Mouse (Mus musculus) limb, embryonic 11.5 days (tissue): ENCODE measurements around the gene Fbxl16. TPM values are rescaled to one million over a fixed set of nuclear protein-coding genes. Genes with fewer than 3 reads are reported as not detected.

Experiments
- ATAC-seq: fragments of 200-750 bp; cut with Nextera tagmentation; 2 replicates; pipeline ENCODE4 v1.8.0; 2017; ENCODE audit warnings: low read depth; ENCODE audit not compliant: insufficient number of reproducible peaks, low FRiP score, low TSS enrichment
- DNase-seq: peaks from one replicate; pipeline ENCODE4 v3.0.0-alpha.2; 2015; ENCODE audit warnings: low spot score
- H3K27ac ChIP-seq: fragments of 300-500 bp; sonication (generic); replicated peaks from 2 replicates; pipeline ENCODE4 v1.5.1; 2014; ENCODE audit warnings: low read depth, mild to moderate bottlenecking, low read length
- H3K27me3 ChIP-seq: fragments of 300-500 bp; sonication (generic); 2 replicates; pipeline ENCODE4 v1.6.1; 2014; ENCODE audit warnings: mild to moderate bottlenecking, low read length, mixed read lengths; ENCODE audit not compliant: control insufficient read depth, insufficient read depth
- H3K36me3 ChIP-seq: fragments of 300-500 bp; sonication (generic); 2 replicates; pipeline ENCODE4 v1.6.1; 2014; ENCODE audit warnings: mild to moderate bottlenecking, low read length, moderate library complexity, mixed read lengths; ENCODE audit not compliant: control insufficient read depth, insufficient read depth
- H3K4me1 ChIP-seq: fragments of 300-500 bp; sonication (generic); 2 replicates; pipeline ENCODE4 v1.6.1; 2014; ENCODE audit warnings: low read length, mixed read lengths; ENCODE audit not compliant: control insufficient read depth, insufficient read depth
- H3K4me2 ChIP-seq: fragments of 300-500 bp; sonication (generic); 2 replicates; pipeline ENCODE4 v1.6.1; 2014; ENCODE audit warnings: low read depth, mild to moderate bottlenecking, moderate library complexity; ENCODE audit not compliant: severe bottlenecking
- H3K4me3 ChIP-seq: fragments of 300-500 bp; sonication (generic); 2 replicates; pipeline ENCODE4 v1.5.1; 2014; ENCODE audit warnings: low read depth, low read length
- H3K9ac ChIP-seq: fragments of 300-500 bp; sonication (generic); 2 replicates; pipeline ENCODE4 v1.6.1; 2014; ENCODE audit warnings: mild to moderate bottlenecking, low read length
- H3K9me3 ChIP-seq: fragments of 300-500 bp; sonication (generic); 2 replicates; pipeline ENCODE4 v1.6.1; 2016; ENCODE audit warnings: low read length; ENCODE audit not compliant: control insufficient read depth
- WGBS: fragments of 180-500 bp; shearing (Covaris S2); extraction: QIAGEN DNeasy Blood & Tissue Kit; methylation state at CpG from one replicate; pipeline ENCODE4 v1.1.7; 2014; 5-methylcytosine and 5-hydroxymethylcytosine counted together
- microRNA-seq: library from miRNA; unstranded; fragments of <30 nt; microRNA quantifications from one replicate; pipeline ENCODE4, GENCODE M21; 2016
- polyA plus RNA-seq: library from polyadenylated mRNA; unstranded; fragments of >200 nt; fragmentation: Nextera tagmentation; extraction: Ambion mirVana; gene quantifications from 2 replicates; pipeline ENCODE4 v1.2.1, GENCODE M21; 2014

Gene Fbxl16
- polyA plus RNA-seq, 1 experiment from 2014 or later = 1.4 TPM

DNA sequence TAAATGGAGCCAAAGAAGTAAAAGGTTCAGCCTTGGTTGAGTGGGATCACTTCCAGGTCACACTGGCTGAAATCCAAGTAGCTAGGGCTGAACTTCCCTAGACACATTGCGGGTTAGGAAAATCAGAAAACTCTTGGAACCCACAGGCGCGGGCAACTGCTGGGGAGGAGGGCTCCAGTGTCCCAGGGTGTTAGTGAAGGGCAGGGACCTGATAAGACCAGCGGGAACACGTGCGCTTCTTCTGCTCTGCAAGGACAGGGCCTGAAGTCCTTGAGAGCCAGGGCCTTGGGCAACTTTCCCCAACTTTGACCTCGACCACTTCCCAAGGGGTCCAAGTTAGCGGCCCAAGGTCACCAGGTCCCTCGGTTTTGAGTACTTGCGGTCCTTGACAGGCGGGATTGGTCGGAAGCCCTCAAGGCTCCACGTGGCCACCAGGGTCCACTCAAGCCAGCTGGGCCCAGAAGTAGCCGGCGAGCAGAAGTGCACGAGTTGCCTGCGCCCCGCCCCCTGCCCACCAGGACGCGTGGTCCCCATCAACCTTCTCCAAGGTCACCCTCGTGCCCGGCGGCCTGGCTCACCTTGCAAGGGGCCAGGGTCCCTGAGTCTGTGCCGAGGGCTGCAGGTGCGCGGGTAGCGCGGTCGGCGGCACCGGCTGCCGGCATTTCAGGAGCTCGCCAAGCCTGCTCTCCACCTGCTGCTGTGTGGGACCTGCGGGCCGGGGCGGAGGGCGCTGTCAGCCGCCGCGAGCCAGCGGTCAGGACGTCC is 59.1 kb downstream of the Fbxl16 start:
- 2% methylated on average over 42 of the region's 42 CpGs for WGBS
- Histone ChIP-seq H3K36me3 (no peaks in the 10 kb centered on the region), H3K9ac (peak overlapping the region; percentile 60), H3K9me3 (no peaks in the 10 kb centered on the region), H3K4me3 (peak overlapping the region; percentile 82), H3K4me1 (peaks cover 6% of the 10 kb centered on the region), H3K27me3 (no peaks in the 10 kb centered on the region), H3K4me2 (peak overlapping the region; percentile 98), H3K27ac (no peak overlapping the region)
- DNase-seq (no peak), ATAC-seq (peak; percentile 45; the same call in 1 of the 2 replicates)

DNA sequence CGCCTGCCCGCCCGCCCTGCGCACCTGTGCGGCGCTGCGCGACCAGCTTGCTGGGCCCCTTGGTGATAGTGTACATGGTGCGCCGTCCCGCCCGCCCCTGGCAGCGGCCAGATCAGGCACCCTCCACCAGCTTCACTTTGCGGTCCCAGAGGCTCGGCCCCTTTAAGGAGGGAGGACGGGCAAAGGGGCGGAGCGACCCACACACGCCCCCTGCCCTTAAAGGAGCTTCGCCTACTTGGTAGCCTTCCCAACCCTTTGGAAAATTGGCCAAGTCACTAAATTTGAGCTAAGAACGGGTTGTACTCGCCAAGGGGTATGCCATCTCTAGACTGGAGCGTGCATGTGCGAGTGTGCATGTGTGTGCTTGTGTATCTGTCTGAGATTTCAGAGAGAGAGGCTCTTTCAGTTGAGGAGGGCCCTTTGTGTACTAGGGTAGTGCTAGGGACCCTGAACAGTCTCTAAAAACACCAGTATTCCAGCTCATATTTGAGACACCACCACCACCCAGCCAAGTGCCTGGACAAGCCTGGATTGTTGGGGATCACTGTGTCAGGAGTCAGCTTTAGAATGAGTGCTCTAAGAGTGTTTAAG is 59.8 kb downstream of the Fbxl16 start, which contains the start of gene Mcrip2:
Gene Mcrip2 (minus strand): TSS at position 164 of the 591 bp plus-strand sequence.
- H3K36me3 ChIP-seq = no peaks in the 10 kb centered on the region
- peaks cover 6% of the 10 kb centered on the region for H3K4me1 ChIP-seq
- peak within 1 kb of the TSS; percentile 65 for H3K27ac ChIP-seq
- WGBS = under 1% methylated on average over 24 of the region's 24 CpGs
- peak; percentile 81 for DNase-seq
- ATAC-seq = peak; percentile 81
- no peaks in the 10 kb centered on the region for H3K9me3 ChIP-seq
- peak within 1 kb of the TSS; percentile 82 for H3K4me3 ChIP-seq
- peak within 1 kb of the TSS; percentile 60 for H3K9ac ChIP-seq
- H3K4me2 ChIP-seq = peak within 1 kb of the TSS; percentile 98
- H3K27me3 ChIP-seq = no peaks in the 10 kb centered on the region

- Histone ChIP-seq H3K4me1 (peaks cover 6% of the 10 kb centered on the region), H3K4me3 (no peak overlapping the region), H3K9ac (no peak overlapping the region), H3K27me3 (no peaks in the 10 kb centered on the region), H3K27ac (no peak overlapping the region), H3K4me2 (no peak overlapping the region), H3K9me3 (no peaks in the 10 kb centered on the region), H3K36me3 (no peaks in the 10 kb centered on the region)
- WGBS = 89% methylated on average over 8 of the region's 8 CpGs
- ATAC-seq = no peak
- no peak for DNase-seq
Measured at GRCm38 (mm10) chr17:25869498-25869897, 60.6 kb downstream of the Fbxl16 start.

DNA sequence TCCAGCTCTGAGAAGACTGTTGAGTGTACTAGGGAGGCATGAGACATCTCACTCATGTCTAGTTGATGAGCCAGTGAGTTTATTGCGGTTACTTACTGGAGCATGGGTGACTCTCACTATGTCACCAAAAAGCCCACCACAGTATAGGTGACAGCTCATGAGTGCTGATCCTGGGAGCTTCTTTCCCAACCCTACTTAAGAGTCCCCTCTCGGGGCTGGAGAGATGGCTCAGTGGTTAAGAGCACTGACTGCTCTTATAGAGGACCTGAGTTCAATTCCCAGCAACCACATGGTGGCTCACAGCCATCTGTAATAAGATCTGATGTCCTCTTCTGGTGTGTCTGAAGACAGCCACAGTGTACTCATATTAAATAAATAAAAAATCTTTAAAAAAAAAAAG is 61.1 kb downstream of the Fbxl16 start:
- ATAC-seq (no peak), DNase-seq (no peak)
- H3K4me2 ChIP-seq = no peak overlapping the region
- H3K36me3 ChIP-seq = no peaks in the 10 kb centered on the region
- no peak overlapping the region for H3K27ac ChIP-seq
- no peaks in the 10 kb centered on the region for H3K9me3 ChIP-seq
- WGBS = 83% methylated on average over 2 of the region's 2 CpGs
- H3K4me1 ChIP-seq = peaks cover 6% of the 10 kb centered on the region
- no peak overlapping the region for H3K4me3 ChIP-seq
- H3K9ac ChIP-seq = no peak overlapping the region
- no peaks in the 10 kb centered on the region for H3K27me3 ChIP-seq

Small RNA genes within 50 kb of the gene (microRNA-seq; reads per million reads assigned to microRNA genes)
- gene Mir3082 (not detected), gene Mir6966 (not detected)

Other genes starting within 250 kb of the Fbxl16 start
- 7.1 and 8.8 TPM in 2 replicates for gene Sox8, start 238.4 kb upstream of the Fbxl16 start, polyA plus RNA-seq
- gene Lmf1, start 230.0 kb upstream of the Fbxl16 start, polyA plus RNA-seq = 22.5 and 23.8 TPM in 2 replicates
- 3.2 and 9.7 TPM in 2 replicates for gene Gng13, start 91.9 kb upstream of the Fbxl16 start, polyA plus RNA-seq
- 29.1 and 31.5 TPM in 2 replicates for gene Chtf18, start 81.7 kb upstream of the Fbxl16 start, polyA plus RNA-seq
- gene Rpusd1, start 81.4 kb upstream of the Fbxl16 start, polyA plus RNA-seq = 20.4 and 23.4 TPM in 2 replicates
- not detected in 2 replicates for gene Mslnl, start 73.0 kb upstream of the Fbxl16 start, polyA plus RNA-seq
- 0.14 and 0.24 TPM in 2 replicates for gene Msln, start 54.7 kb upstream of the Fbxl16 start, polyA plus RNA-seq
- gene Narfl, start 35.3 kb upstream of the Fbxl16 start, polyA plus RNA-seq = 21.8 and 23.6 TPM in 2 replicates
- gene Haghl, start 23.4 kb upstream of the Fbxl16 start, polyA plus RNA-seq = 62.7 and 68.0 TPM in 2 replicates
- 0.11 and 0.16 TPM in 2 replicates for gene Ccdc78, start 22.5 kb upstream of the Fbxl16 start, polyA plus RNA-seq
- gene Fam173a, start 16.2 kb upstream of the Fbxl16 start, polyA plus RNA-seq = 52.3 and 53.4 TPM in 2 replicates
- gene AC134908.4, start 13.4 kb upstream of the Fbxl16 start, polyA plus RNA-seq = 0.29 TPM in 1 of 2 replicates, not detected in the other
- 13.3 and 15.0 TPM in 2 replicates for gene Metrn, start 11.9 kb upstream of the Fbxl16 start, polyA plus RNA-seq
- gene Wdr24, start 14.5 kb downstream of the Fbxl16 start, polyA plus RNA-seq = 27.7 and 27.9 TPM in 2 replicates
- gene Jmjd8, start 19.8 kb downstream of the Fbxl16 start, polyA plus RNA-seq = 45.5 and 55.0 TPM in 2 replicates
- gene Stub1, start 24.3 kb downstream of the Fbxl16 start, polyA plus RNA-seq = 341 and 353 TPM in 2 replicates
- gene Rhbdl1, start 28.2 kb downstream of the Fbxl16 start, polyA plus RNA-seq = 1.2 TPM in 2 replicates
- gene Gm20683, start 32.7 kb downstream of the Fbxl16 start, polyA plus RNA-seq = 0.77 and 0.95 TPM in 2 replicates
- 9.4 and 10.7 TPM in 2 replicates for gene Rhot2, start 35.8 kb downstream of the Fbxl16 start, polyA plus RNA-seq
- gene Wdr90, start 52.4 kb downstream of the Fbxl16 start, polyA plus RNA-seq = 19.3 and 22.4 TPM in 2 replicates
- gene Mcrip2, start 59.7 kb downstream of the Fbxl16 start, polyA plus RNA-seq = 7.8 and 10.7 TPM in 2 replicates
- 55.9 and 60.9 TPM in 2 replicates for gene Mettl26, start 66.0 kb downstream of the Fbxl16 start, polyA plus RNA-seq
- 0.68 and 0.75 TPM in 2 replicates for gene Wfikkn1, start 71.8 kb downstream of the Fbxl16 start, polyA plus RNA-seq
- gene Rab40c, start 110.6 kb downstream of the Fbxl16 start, polyA plus RNA-seq = 19.2 and 19.7 TPM in 2 replicates
- 50.9 and 52.8 TPM in 2 replicates for gene Pigq, start 135.9 kb downstream of the Fbxl16 start, polyA plus RNA-seq
- 0.27 TPM in 1 of 2 replicates, not detected in the other for gene Nhlrc4, start 135.9 kb downstream of the Fbxl16 start, polyA plus RNA-seq
- 0.18 and 0.33 TPM in 2 replicates for gene A930017K11Rik, start 143.5 kb downstream of the Fbxl16 start, polyA plus RNA-seq
- gene Capn15, start 176.7 kb downstream of the Fbxl16 start, polyA plus RNA-seq = 23.8 and 25.7 TPM in 2 replicates